Mouse (Mus musculus): ENCODE measurements around the gene Ehmt2. TPM values are rescaled to one million over a fixed set of nuclear protein-coding genes. Genes with fewer than 3 reads are reported as not detected.
A peak's percentile ranks its signal among the peaks of the same experiment; 100 is the strongest.
"Not testable (repeated sequence)": the region's sequence is repeated elsewhere in the genome, so short reads cannot be mapped to it uniquely, and the experiment has no call there.

The Ehmt2 gene
- polyA plus RNA-seq, 1 experiment from 2014 or later = 58.2 TPM

- Histone ChIP-seq H3K4me1 (replicated peaks; ENCODE audit: control insufficient read depth, insufficient read depth, low read length) (peaks cover 14% of the 10 kb centered on the region), H3K4me3 (ENCODE audit: low read length) (no peak overlapping the region), H3K4me2 (ENCODE audit: low read depth, low read length) (no peak overlapping the region), H3K9me3 (ENCODE audit: control insufficient read depth, low read length) (no peaks in the 10 kb centered on the region), H3K27me3 (ENCODE audit: control insufficient read depth, insufficient read depth, low read depth, low read length) (no peaks in the 10 kb centered on the region), H3K36me3 (ENCODE audit: control insufficient read depth, insufficient read depth, low read length) (peaks cover 14% of the 10 kb centered on the region; the same call in 1 of the 2 replicates), H3K27ac (ENCODE audit: low read length) (no peak overlapping the region), H3K9ac (ENCODE audit: low read length) (no peak overlapping the region)
- ATAC-seq (ENCODE audit: low read depth) = no peak
- WGBS = 92% methylated on average over 4 of the region's 4 CpGs
Observed at GRCm38 (mm10) chr17:34953904-34954303, 55.6 kb downstream of the Ehmt2 start.

GRCm38 (mm10) chr17:34954831-34955230 lies 56.6 kb downstream of the Ehmt2 start:
- ATAC-seq (ENCODE audit: low read depth) = no peak
- Histone ChIP-seq H3K9ac (ENCODE audit: low read length) (no peak overlapping the region), H3K4me3 (ENCODE audit: low read length) (no peak overlapping the region), H3K9me3 (ENCODE audit: control insufficient read depth, low read length) (no peaks in the 10 kb centered on the region), H3K4me2 (ENCODE audit: low read depth, low read length) (no peak overlapping the region), H3K36me3 (ENCODE audit: control insufficient read depth, insufficient read depth, low read length) (peaks cover 9% of the 10 kb centered on the region; the same call in 1 of the 2 replicates), H3K27me3 (ENCODE audit: control insufficient read depth, insufficient read depth, low read depth, low read length) (no peaks in the 10 kb centered on the region), H3K27ac (ENCODE audit: low read length) (no peak overlapping the region), H3K4me1 (replicated peaks; ENCODE audit: control insufficient read depth, insufficient read depth, low read length) (peaks cover 14% of the 10 kb centered on the region)
- 85% methylated on average over 4 of the region's 4 CpGs for WGBS

- Histone ChIP-seq H3K36me3 (ENCODE audit: control insufficient read depth, insufficient read depth, low read length) (no peaks in the 10 kb centered on the region), H3K4me2 (ENCODE audit: low read depth, low read length) (no peak overlapping the region), H3K27ac (ENCODE audit: low read length) (no peak overlapping the region), H3K9me3 (ENCODE audit: control insufficient read depth, low read length) (no peaks in the 10 kb centered on the region), H3K27me3 (ENCODE audit: control insufficient read depth, insufficient read depth, low read depth, low read length) (no peaks in the 10 kb centered on the region), H3K4me3 (ENCODE audit: low read length) (no peak overlapping the region), H3K9ac (ENCODE audit: low read length) (no peak overlapping the region), H3K4me1 (replicated peaks; ENCODE audit: control insufficient read depth, insufficient read depth, low read length) (peaks cover 11% of the 10 kb centered on the region)
- no peak for ATAC-seq (ENCODE audit: low read depth)
- 61% methylated on average over 3 of the region's 3 CpGs for WGBS
Observed at GRCm38 (mm10) chr17:34955884-34956283, 57.6 kb downstream of the Ehmt2 start.

- H3K9ac ChIP-seq (ENCODE audit: low read length) = no peak overlapping the region
- H3K27me3 ChIP-seq (ENCODE audit: control insufficient read depth, insufficient read depth, low read depth, low read length) = no peaks in the 10 kb centered on the region
- H3K9me3 ChIP-seq (ENCODE audit: control insufficient read depth, low read length) = no peaks in the 10 kb centered on the region
- no peak overlapping the region for H3K27ac ChIP-seq (ENCODE audit: low read length)
- H3K4me1 ChIP-seq (replicated peaks; ENCODE audit: control insufficient read depth, insufficient read depth, low read length) = peaks cover 8% of the 10 kb centered on the region
- ATAC-seq (ENCODE audit: low read depth) = no peak
- no peak overlapping the region for H3K4me3 ChIP-seq (ENCODE audit: low read length)
- no peak overlapping the region for H3K4me2 ChIP-seq (ENCODE audit: low read depth, low read length)
- WGBS = 23% methylated on average over 1 of the region's 1 CpGs
- no peaks in the 10 kb centered on the region for H3K36me3 ChIP-seq (ENCODE audit: control insufficient read depth, insufficient read depth, low read length)
Observed at GRCm38 (mm10) chr17:34956340-34956739, 58.1 kb downstream of the Ehmt2 start.

GRCm38 (mm10) chr17:34957291-34957690 lies 59.0 kb downstream of the Ehmt2 start:
- not testable (repeated sequence) for H3K27ac ChIP-seq (ENCODE audit: low read length); H3K36me3 ChIP-seq (ENCODE audit: control insufficient read depth, insufficient read depth, low read length); H3K27me3 ChIP-seq (ENCODE audit: control insufficient read depth, insufficient read depth, low read depth, low read length); H3K4me2 ChIP-seq (ENCODE audit: low read depth, low read length); H3K9ac ChIP-seq (ENCODE audit: low read length); ATAC-seq (ENCODE audit: low read depth); H3K4me3 ChIP-seq (ENCODE audit: low read length); H3K4me1 ChIP-seq (replicated peaks; ENCODE audit: control insufficient read depth, insufficient read depth, low read length); H3K9me3 ChIP-seq (ENCODE audit: control insufficient read depth, low read length)
- WGBS = 10% methylated on average over 31 of the region's 40 CpGs

GRCm38 (mm10) chr17:34957966-34958365 lies 59.7 kb downstream of the Ehmt2 start:
- H3K4me3 ChIP-seq (ENCODE audit: low read length); ATAC-seq (ENCODE audit: low read depth); H3K27ac ChIP-seq (ENCODE audit: low read length); H3K27me3 ChIP-seq (ENCODE audit: control insufficient read depth, insufficient read depth, low read depth, low read length); H3K36me3 ChIP-seq (ENCODE audit: control insufficient read depth, insufficient read depth, low read length); H3K9me3 ChIP-seq (ENCODE audit: control insufficient read depth, low read length); H3K4me1 ChIP-seq (replicated peaks; ENCODE audit: control insufficient read depth, insufficient read depth, low read length); H3K4me2 ChIP-seq (ENCODE audit: low read depth, low read length); H3K9ac ChIP-seq (ENCODE audit: low read length): not testable (repeated sequence)
- 20% methylated on average over 23 of the region's 40 CpGs for WGBS

GRCm38 (mm10) chr17:34958734-34959129 lies 60.5 kb downstream of the Ehmt2 start:
- peak; percentile 16 for ATAC-seq (ENCODE audit: low read depth)
- WGBS = under 1% methylated on average over 25 of the region's 47 CpGs
- H3K27ac ChIP-seq (ENCODE audit: low read length); H3K36me3 ChIP-seq (ENCODE audit: control insufficient read depth, insufficient read depth, low read length); H3K9ac ChIP-seq (ENCODE audit: low read length); H3K9me3 ChIP-seq (ENCODE audit: control insufficient read depth, low read length); H3K27me3 ChIP-seq (ENCODE audit: control insufficient read depth, insufficient read depth, low read depth, low read length); H3K4me1 ChIP-seq (replicated peaks; ENCODE audit: control insufficient read depth, insufficient read depth, low read length): not testable (repeated sequence)
- H3K4me3 ChIP-seq (ENCODE audit: low read length) = peak overlapping the region; percentile 40
- H3K4me2 ChIP-seq (ENCODE audit: low read depth, low read length) = peak overlapping the region; percentile 53

- not testable (repeated sequence) for H3K27me3 ChIP-seq (ENCODE audit: control insufficient read depth, insufficient read depth, low read depth, low read length); H3K36me3 ChIP-seq (ENCODE audit: control insufficient read depth, insufficient read depth, low read length); H3K4me1 ChIP-seq (replicated peaks; ENCODE audit: control insufficient read depth, insufficient read depth, low read length); H3K9me3 ChIP-seq (ENCODE audit: control insufficient read depth, low read length)
- peak; percentile 96 for ATAC-seq (ENCODE audit: low read depth)
- Histone ChIP-seq H3K9ac (ENCODE audit: low read length) (peak within 1 kb of the TSS; percentile 82), H3K4me3 (ENCODE audit: low read length) (peak within 1 kb of the TSS; percentile 64), H3K4me2 (ENCODE audit: low read depth, low read length) (peak within 1 kb of the TSS; percentile 63), H3K27ac (ENCODE audit: low read length) (peak within 1 kb of the TSS; percentile 99)
- WGBS = under 1% methylated on average over 24 of the region's 32 CpGs
Observed at GRCm38 (mm10) chr17:34959130-34959778, 61.0 kb downstream of the Ehmt2 start, which contains the start of gene Hspa1b. Gene Hspa1b (minus strand): TSS chr17:34959238.

GRCm38 (mm10) chr17:34959881-34960515 lies 61.7 kb downstream of the Ehmt2 start:
- Histone ChIP-seq H3K27me3 (ENCODE audit: control insufficient read depth, insufficient read depth, low read depth, low read length) (no peaks in the 10 kb centered on the region), H3K4me3 (ENCODE audit: low read length) (peak overlapping the region; percentile 64), H3K27ac (ENCODE audit: low read length) (peak overlapping the region; percentile 99), H3K36me3 (ENCODE audit: control insufficient read depth, insufficient read depth, low read length) (no peaks in the 10 kb centered on the region), H3K4me2 (ENCODE audit: low read depth, low read length) (peak overlapping the region; percentile 63), H3K9ac (ENCODE audit: low read length) (peak overlapping the region; percentile 82), H3K4me1 (replicated peaks; ENCODE audit: control insufficient read depth, insufficient read depth, low read length) (peaks cover 9% of the 10 kb centered on the region), H3K9me3 (ENCODE audit: control insufficient read depth, low read length) (no peaks in the 10 kb centered on the region)
- WGBS = 11% methylated on average over 12 of the region's 12 CpGs
- peak; percentile 31 for ATAC-seq (ENCODE audit: low read depth)
